Mouse (Mus musculus) myocyte (in vitro differentiated cells): ENCODE measurements around the gene Ror2.

ENCODE experiments used
- POLR2A ChIP-seq: IDR thresholded peaks from one replicate; pipeline ENCODE4 v1.6.1; 2011; ENCODE audit warnings: low read depth, mild to moderate bottlenecking, control low read depth, moderate library complexity; ENCODE audit not compliant: insufficient read length
- SRF ChIP-seq: IDR thresholded peaks from one replicate; pipeline ENCODE4 v1.6.1; 2011; ENCODE audit warnings: low read depth; ENCODE audit not compliant: control insufficient read depth, insufficient read length

DNA sequence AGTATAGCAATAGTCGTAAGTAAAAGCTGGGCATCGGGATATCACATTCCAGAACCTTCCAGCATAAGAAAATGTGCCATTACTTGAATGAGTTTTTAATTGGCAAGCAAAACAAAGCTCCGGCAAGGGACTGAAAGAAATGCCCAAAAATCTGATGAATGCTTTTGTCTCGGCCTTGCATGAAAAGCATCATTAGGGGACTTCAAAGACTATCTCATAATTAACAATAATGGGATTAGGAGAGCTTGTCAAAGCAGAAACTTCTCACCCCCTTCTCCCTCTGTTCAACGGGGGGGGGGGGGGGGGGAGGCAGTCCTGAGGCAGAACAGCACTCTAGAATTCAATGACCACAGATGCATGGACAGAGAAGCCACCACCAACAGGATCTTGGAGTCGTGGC, 17.4 kb downstream of the Ror2 start:
- TF ChIP-seq POLR2A (no peak), SRF (no peak)
